Mouse (Mus musculus): ENCODE data around the gene Trim11. TPM values are rescaled to one million over a fixed set of nuclear protein-coding genes. Genes with fewer than 3 reads are reported as not detected.
A peak's percentile ranks its signal among the peaks of the same experiment; 100 is the strongest.

Trim11 gene
- polyA plus RNA-seq, 1 experiment, result 17.5 TPM

DNA sequence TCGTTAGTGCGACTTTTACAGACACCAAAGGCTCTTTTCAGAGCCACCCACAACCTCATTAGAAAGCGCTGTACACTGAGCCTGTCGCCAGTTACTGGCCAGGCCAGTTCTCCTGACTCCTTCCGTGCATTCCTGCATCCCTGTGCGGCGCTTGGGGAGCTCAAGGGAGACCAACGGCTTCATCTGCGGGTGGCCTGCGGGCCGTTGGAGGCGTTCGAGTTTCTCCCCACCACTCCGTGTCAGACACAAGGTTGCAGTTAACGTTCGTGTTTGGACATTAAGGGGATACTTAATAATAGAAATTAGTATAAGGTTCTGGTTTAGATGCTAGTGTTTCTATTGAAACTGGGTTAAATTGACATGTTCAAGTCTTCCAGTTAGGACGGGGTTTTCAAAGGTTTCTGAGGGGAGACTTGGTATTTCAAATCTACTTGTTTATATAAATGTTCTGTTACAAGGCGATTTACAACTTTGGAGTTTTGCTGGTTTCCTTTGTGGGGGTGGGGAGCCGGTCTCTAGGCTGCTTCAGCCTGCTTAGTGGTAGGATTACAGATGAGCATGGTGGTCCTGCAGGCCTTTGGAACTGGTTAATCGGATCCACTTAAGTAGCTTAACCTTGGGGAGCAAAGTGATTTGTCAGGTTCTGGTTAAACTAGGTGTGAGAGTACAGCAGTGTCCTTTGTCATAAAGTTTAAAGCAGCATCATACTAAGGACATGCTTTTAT is 22.6 kb upstream of the Trim11 start:
- TF ChIP-seq POLR2A (IDR thresholded peaks at IDR 0.05; ENCODE audit: low read depth, low read length), result 0 out of 2 replicates have a peak, but pooled peaks have one; percentile 24
- TF ChIP-seq CTCF (IDR thresholded peaks at IDR 0.05; ENCODE audit: borderline replicate concordance, insufficient read depth, low read length), result no peak
- peak overlapping the region; percentile 91 for H3K4me3 ChIP-seq (ENCODE audit: insufficient read depth, low read length)
- H3K27ac ChIP-seq (ENCODE audit: insufficient read depth, low read length), result peak overlapping the region; percentile 82
- H3K4me1 ChIP-seq (ENCODE audit: control insufficient read depth, insufficient read depth, low read length), result 0 out of 2 replicates have a peak, but pooled peaks cover 6% of the 10 kb centered on the region

DNA sequence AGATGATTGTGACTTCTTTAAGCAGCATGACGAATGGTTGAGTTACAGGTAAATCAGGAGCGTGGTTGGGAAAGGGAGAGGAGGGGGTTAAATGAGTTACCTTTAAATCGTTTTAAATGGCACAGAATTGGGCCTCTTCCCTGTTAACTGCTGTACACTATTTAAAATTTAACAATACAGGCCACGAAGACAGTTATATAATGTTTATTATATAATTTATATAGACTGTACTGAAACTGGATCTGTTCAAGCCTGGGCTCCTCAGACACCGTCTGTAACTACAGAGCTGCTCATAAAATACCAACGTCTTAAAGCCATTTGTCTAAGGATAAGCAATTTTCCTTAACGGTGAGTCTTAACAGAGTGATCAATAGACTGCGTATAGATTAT is 22.0 kb upstream of the Trim11 start:
- H3K4me3 ChIP-seq (ENCODE audit: insufficient read depth, low read length), result peak overlapping the region; percentile 91

DNA sequence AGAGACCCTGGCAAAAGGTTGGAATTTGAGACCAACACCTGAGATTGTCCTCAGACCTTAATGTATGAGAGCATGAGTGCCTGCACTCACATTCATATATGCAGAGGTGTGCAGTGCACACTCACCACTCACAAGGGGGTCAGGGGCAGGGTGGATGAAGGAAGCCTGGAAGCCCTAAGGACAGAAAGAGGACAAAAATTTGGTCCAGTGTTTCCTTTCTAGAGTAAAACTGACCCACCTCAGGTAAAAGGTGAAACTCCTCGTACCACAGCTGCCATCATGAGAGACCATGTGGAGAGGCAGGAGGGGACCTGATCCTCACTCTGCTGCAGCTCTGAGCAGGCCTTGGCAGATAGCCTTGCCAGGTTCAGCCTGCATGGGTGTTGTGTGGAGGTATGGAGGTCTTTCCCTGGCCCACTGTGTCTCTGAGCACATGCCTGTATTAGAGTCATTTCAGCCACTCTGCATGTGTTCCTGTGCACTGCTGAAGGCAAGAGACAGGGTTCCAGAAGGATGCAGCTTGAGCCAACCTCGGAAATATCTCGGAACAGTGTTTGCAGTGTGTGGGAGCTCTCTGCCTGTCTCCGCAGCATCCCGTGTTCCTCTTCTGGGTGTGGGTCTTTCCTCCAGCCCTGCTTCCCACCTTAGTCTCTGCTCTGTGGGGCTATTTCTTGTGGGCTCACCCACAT is 20.5 kb upstream of the Trim11 start:
- no peak overlapping the region for H3K27ac ChIP-seq (ENCODE audit: insufficient read depth, low read length)
- peak; percentile 8; the same call in 1 of the 2 replicates for TF ChIP-seq POLR2A (IDR thresholded peaks at IDR 0.05; ENCODE audit: low read depth, low read length)
- no peak for TF ChIP-seq CTCF (IDR thresholded peaks at IDR 0.05; ENCODE audit: borderline replicate concordance, insufficient read depth, low read length)
- H3K4me3 ChIP-seq (ENCODE audit: insufficient read depth, low read length), result peak overlapping the region; percentile 91; the same call in 1 of the 2 replicates
- H3K4me1 ChIP-seq (ENCODE audit: control insufficient read depth, insufficient read depth, low read length), result 0 out of 2 replicates have a peak, but pooled peaks cover 6% of the 10 kb centered on the region

More for the DNA sequence above, 22.0 kb upstream of the Trim11 start:
- Histone ChIP-seq H3K4me1 (ENCODE audit: control insufficient read depth, insufficient read depth, low read length) (0 out of 2 replicates have a peak, but pooled peaks cover 6% of the 10 kb centered on the region), H3K27ac (ENCODE audit: insufficient read depth, low read length) (peak overlapping the region; percentile 82)
- TF ChIP-seq CTCF (IDR thresholded peaks at IDR 0.05; ENCODE audit: borderline replicate concordance, insufficient read depth, low read length) (no peak), POLR2A (IDR thresholded peaks at IDR 0.05; ENCODE audit: low read depth, low read length) (no peak; the same call in 1 of the 2 replicates)

DNA sequence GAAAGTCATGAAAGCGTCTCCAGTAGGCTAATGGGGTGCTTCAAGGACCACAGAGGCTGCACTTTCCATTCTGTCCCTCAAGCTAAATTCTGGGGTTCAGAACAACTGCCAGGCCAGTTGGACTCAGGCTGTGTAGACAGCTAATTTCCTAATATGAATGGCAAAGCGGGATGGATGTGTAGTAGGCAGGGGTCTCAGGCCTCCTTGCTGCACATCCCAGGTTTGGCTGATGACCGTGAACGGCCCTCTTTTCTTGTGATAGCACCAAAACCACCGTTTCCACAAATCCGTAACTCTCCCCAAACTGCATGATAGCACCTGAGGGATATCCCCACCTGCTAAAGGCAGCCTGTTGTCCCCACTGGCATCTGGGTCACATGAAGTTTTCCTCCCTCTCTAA is 19.4 kb upstream of the Trim11 start:
- no peak overlapping the region for H3K4me3 ChIP-seq (ENCODE audit: insufficient read depth, low read length)
- 0 out of 2 replicates have a peak, but pooled peaks cover 6% of the 10 kb centered on the region for H3K4me1 ChIP-seq (ENCODE audit: control insufficient read depth, insufficient read depth, low read length)
- no peak overlapping the region for H3K27ac ChIP-seq (ENCODE audit: insufficient read depth, low read length)
- TF ChIP-seq POLR2A (IDR thresholded peaks at IDR 0.05; ENCODE audit: low read depth, low read length) (no peak), CTCF (IDR thresholded peaks at IDR 0.05; ENCODE audit: borderline replicate concordance, insufficient read depth, low read length) (no peak)

DNA sequence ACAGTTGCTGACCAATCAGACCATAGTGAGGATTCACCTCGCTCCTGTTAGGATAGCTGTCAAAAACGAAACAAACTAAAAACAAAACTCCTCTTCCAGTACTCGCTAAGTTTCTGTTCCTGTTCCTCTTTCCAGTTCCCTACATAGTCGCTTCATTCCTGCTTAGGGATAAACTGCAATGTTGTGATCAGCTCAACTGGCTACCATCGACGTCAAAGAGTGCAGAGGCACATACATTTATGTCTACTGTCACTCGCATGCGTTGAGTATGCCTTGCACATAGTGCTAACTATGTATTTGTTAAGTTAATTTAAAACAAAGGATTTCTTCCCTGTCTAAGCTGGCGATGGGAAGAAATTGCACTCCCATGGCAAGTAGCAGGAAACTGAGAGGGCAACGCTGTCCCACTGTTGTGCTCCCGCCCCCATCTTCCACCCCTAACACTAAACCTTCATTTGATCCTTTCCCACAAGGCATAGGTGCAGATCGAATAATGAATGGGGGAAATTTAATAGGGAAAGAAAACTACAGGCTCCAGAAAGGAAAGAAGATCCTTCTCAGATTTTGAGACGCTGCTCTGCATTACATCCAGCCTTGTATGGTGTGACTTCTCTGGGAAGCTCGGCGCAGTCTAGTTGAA is 18.6 kb upstream of the Trim11 start:
- Histone ChIP-seq H3K4me3 (ENCODE audit: insufficient read depth, low read length) (peak overlapping the region; percentile 37; the same call in 1 of the 2 replicates), H3K27ac (ENCODE audit: insufficient read depth, low read length) (no peak overlapping the region), H3K4me1 (ENCODE audit: control insufficient read depth, insufficient read depth, low read length) (0 out of 2 replicates have a peak, but pooled peaks cover 6% of the 10 kb centered on the region)
- TF ChIP-seq POLR2A (IDR thresholded peaks at IDR 0.05; ENCODE audit: low read depth, low read length) (peak; percentile 35; the same call in 1 of the 2 replicates), CTCF (IDR thresholded peaks at IDR 0.05; ENCODE audit: borderline replicate concordance, insufficient read depth, low read length) (no peak)

DNA sequence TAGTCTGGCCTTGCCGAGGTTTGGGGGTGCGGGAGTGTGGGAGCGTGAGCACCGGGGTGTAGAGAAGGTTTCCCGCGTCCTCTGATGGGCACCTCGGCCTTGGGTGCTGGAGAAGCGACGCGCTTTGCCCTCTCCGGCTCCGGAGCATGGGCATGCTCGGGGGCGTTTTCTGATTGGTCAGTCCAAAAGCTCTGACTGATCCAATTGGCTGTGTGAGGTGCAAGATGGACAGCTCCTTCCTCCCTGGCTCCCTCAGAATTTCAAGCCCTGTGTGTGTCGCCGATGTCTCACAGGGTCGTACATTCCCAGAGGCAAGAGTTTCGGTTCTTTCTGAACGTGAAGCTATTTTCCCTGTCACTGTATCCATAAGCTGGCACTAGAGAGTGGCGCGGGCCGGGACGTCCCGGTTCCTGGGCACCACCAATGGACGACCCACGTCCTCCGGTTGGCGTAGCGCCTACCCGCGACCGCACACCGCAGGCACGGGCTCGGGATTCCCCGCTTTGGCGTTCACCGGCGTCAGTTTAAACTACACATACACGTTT is 17.9 kb upstream of the Trim11 start:
- Histone ChIP-seq H3K4me3 (ENCODE audit: insufficient read depth, low read length) (peak overlapping the region; percentile 37), H3K4me1 (ENCODE audit: control insufficient read depth, insufficient read depth, low read length) (0 out of 2 replicates have a peak, but pooled peaks cover 6% of the 10 kb centered on the region), H3K27ac (ENCODE audit: insufficient read depth, low read length) (no peak overlapping the region)
- no peak for TF ChIP-seq POLR2A (IDR thresholded peaks at IDR 0.05; ENCODE audit: low read depth, low read length)
- 0 out of 2 replicates have a peak, but pooled peaks have one; percentile 16 for TF ChIP-seq CTCF (IDR thresholded peaks at IDR 0.05; ENCODE audit: borderline replicate concordance, insufficient read depth, low read length)

DNA sequence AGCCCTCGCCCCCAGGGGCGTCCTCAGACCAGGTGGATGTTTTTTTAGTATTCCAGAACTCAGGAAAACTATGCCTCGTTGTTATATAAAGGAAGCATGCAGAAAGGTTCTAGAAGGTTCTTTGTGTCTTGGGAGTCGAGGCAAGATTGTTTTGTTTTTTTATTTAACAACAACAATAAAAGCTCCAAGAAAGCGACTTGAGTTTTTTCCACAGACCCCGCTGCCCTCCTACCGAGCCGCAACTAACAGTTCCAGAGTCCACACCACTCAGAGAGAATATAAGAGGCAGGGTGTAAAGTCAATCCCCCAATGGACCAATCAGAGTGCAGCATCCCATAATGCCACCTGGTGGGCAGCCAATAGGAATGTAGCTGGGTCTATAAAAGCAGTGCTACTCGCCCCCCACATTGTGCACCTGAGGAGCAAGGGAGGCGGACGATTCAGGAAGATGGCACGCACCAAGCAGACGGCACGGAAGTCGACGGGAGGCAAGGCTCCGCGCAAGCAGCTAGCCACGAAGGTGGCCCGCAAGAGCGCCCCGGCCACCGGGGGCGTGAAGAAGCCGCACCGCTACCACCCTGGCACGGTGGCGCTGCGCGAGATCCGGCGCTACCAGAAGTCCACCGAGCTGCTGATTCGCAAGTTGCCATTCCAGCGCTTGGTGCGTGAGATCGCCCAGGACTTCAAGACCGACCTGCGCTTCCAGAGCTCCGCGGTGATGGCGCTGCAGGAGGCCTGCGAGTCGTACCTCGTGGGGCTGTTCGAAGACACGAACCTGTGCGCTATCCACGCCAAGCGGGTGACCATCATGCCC is 16.3 kb upstream of the Trim11 start:
- no peak overlapping the region for H3K4me3 ChIP-seq (ENCODE audit: insufficient read depth, low read length)
- H3K4me1 ChIP-seq (ENCODE audit: control insufficient read depth, insufficient read depth, low read length), result 0 out of 2 replicates have a peak, but pooled peaks cover 6% of the 10 kb centered on the region
- no peak overlapping the region for H3K27ac ChIP-seq (ENCODE audit: insufficient read depth, low read length)
- no peak for TF ChIP-seq CTCF (IDR thresholded peaks at IDR 0.05; ENCODE audit: borderline replicate concordance, insufficient read depth, low read length)
- no peak for TF ChIP-seq POLR2A (IDR thresholded peaks at IDR 0.05; ENCODE audit: low read depth, low read length)

DNA sequence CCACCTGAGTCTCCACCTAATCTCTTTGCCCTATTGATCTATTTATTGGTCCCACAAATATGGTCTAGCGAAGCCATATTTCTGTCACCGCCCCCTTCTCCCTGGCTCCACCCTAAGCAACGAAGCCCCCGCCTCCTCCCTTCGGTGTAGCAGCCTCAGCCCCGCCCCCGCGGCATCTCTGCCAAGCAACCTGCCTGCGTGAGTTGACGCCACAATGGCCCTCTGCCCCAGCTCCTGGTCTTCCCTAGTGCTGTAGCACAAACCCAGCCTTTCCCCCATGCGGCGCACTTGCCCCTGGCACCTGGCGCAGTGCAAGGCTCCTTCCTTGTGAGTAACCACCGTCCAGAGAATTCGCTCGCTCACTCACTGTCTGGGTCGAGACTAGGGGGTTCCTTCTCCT is 14.3 kb upstream of the Trim11 start:
- TF ChIP-seq CTCF (IDR thresholded peaks at IDR 0.05; ENCODE audit: borderline replicate concordance, insufficient read depth, low read length) (no peak), POLR2A (IDR thresholded peaks at IDR 0.05; ENCODE audit: low read depth, low read length) (no peak)
- H3K4me1 ChIP-seq (ENCODE audit: control insufficient read depth, insufficient read depth, low read length), result 0 out of 2 replicates have a peak, but pooled peaks cover 4% of the 10 kb centered on the region
- H3K27ac ChIP-seq (ENCODE audit: insufficient read depth, low read length), result no peak overlapping the region

More for the DNA sequence above, 14.3 kb upstream of the Trim11 start:
- H3K4me3 ChIP-seq (ENCODE audit: insufficient read depth, low read length), result no peak overlapping the region

All from embryonic fibroblast, embryonic 13.5 days (primary cell).